Mouse (Mus musculus): ENCODE measurements around the gene Heg1.

The Heg1 gene

GRCm38 (mm10) chr16:33741795-33742194 is 57.6 kb downstream of the Heg1 start:
- DNase-seq (ENCODE audit: extremely low spot score, low spot score): no peak

GRCm38 (mm10) chr16:33742233-33742632 is 58.1 kb downstream of the Heg1 start:
- DNase-seq (ENCODE audit: extremely low spot score, low spot score): no peak

GRCm38 (mm10) chr16:33744622-33745419 is 60.7 kb downstream of the Heg1 start:
- DNase-seq (ENCODE audit: extremely low spot score, low spot score): no peak

- DNase-seq (ENCODE audit: extremely low spot score, low spot score): no peak
These were observed 61.3 kb downstream of the Heg1 start for GRCm38 (mm10) chr16:33745457-33745856.

- no peak for DNase-seq (ENCODE audit: extremely low spot score, low spot score)
These were observed 62.0 kb downstream of the Heg1 start for GRCm38 (mm10) chr16:33746074-33746676.

GRCm38 (mm10) chr16:33747346-33747954 is 63.3 kb downstream of the Heg1 start:
- DNase-seq (ENCODE audit: extremely low spot score, low spot score): no peak

- no peak for DNase-seq (ENCODE audit: extremely low spot score, low spot score)
These were observed 63.8 kb downstream of the Heg1 start for GRCm38 (mm10) chr16:33747994-33748393.

GRCm38 (mm10) chr16:33751152-33751551 is 67.0 kb downstream of the Heg1 start:
- DNase-seq (ENCODE audit: extremely low spot score, low spot score): no peak

- DNase-seq (ENCODE audit: extremely low spot score, low spot score): no peak
These were observed 67.4 kb downstream of the Heg1 start for GRCm38 (mm10) chr16:33751590-33751989.

GRCm38 (mm10) chr16:33752904-33753578 is 68.9 kb downstream of the Heg1 start:
- no peak for DNase-seq (ENCODE audit: extremely low spot score, low spot score)

GRCm38 (mm10) chr16:33755293-33755692 is 71.1 kb downstream of the Heg1 start:
- no peak for DNase-seq (ENCODE audit: extremely low spot score, low spot score)

GRCm38 (mm10) chr16:33755961-33756360 is 71.8 kb downstream of the Heg1 start:
- DNase-seq (ENCODE audit: extremely low spot score, low spot score): no peak

- no peak for DNase-seq (ENCODE audit: extremely low spot score, low spot score)
These were observed 72.2 kb downstream of the Heg1 start for GRCm38 (mm10) chr16:33756396-33756795.

GRCm38 (mm10) chr16:33759207-33759606 is 75.0 kb downstream of the Heg1 start:
- DNase-seq (ENCODE audit: extremely low spot score, low spot score): no peak

GRCm38 (mm10) chr16:33760542-33760941 is 76.4 kb downstream of the Heg1 start:
- no peak for DNase-seq (ENCODE audit: extremely low spot score, low spot score)

GRCm38 (mm10) chr16:33760996-33761395 is 76.8 kb downstream of the Heg1 start:
- DNase-seq (ENCODE audit: extremely low spot score, low spot score): no peak

GRCm38 (mm10) chr16:33764501-33765193 is 80.5 kb downstream of the Heg1 start:
- DNase-seq (ENCODE audit: extremely low spot score, low spot score): no peak

- DNase-seq (ENCODE audit: extremely low spot score, low spot score): no peak
These were observed 81.3 kb downstream of the Heg1 start for GRCm38 (mm10) chr16:33765477-33765876.

- DNase-seq (ENCODE audit: extremely low spot score, low spot score): no peak
These were observed 82.1 kb downstream of the Heg1 start for GRCm38 (mm10) chr16:33766309-33766708.

GRCm38 (mm10) chr16:33766757-33767156 is 82.6 kb downstream of the Heg1 start:
- DNase-seq (ENCODE audit: extremely low spot score, low spot score): no peak

All from neural tube, embryonic 10.5 days (tissue).